Mouse (Mus musculus) forebrain, embryonic 16.5 days (tissue): ENCODE data around the gene Qrfp. TPM values are rescaled to one million over a fixed set of nuclear protein-coding genes. Genes with fewer than 3 reads are reported as not detected.

Experiments
- ATAC-seq: fragments of 200-750 bp; cut with Nextera tagmentation; 2 replicates; pipeline ENCODE4 v1.8.0; 2017; ENCODE audit warnings: mild to moderate bottlenecking, moderate library complexity
- H3K27ac ChIP-seq: fragments of 300-500 bp; sonication (generic); 2 replicates; pipeline ENCODE4 v1.5.1; 2014; ENCODE audit warnings: low read length, control low read depth
- H3K27me3 ChIP-seq: fragments of 300-500 bp; sonication (generic); replicated peaks from 2 replicates; pipeline ENCODE4 v1.6.1; 2014; ENCODE audit warnings: low read length; ENCODE audit not compliant: control insufficient read depth, insufficient read depth
- H3K36me3 ChIP-seq: fragments of 300-500 bp; sonication (generic); 2 replicates; pipeline ENCODE4 v1.6.1; 2014; ENCODE audit not compliant: control insufficient read depth, insufficient read depth
- H3K4me1 ChIP-seq: fragments of 300-500 bp; sonication (generic); replicated peaks from 2 replicates; pipeline ENCODE4 v1.6.1; 2014; ENCODE audit warnings: low read length; ENCODE audit not compliant: control insufficient read depth, insufficient read depth
- H3K4me2 ChIP-seq: fragments of 300-500 bp; sonication (generic); 2 replicates; pipeline ENCODE4 v1.6.1; 2014; ENCODE audit warnings: mild to moderate bottlenecking, low read length, control low read depth
- H3K4me3 ChIP-seq: fragments of 300-500 bp; sonication (generic); replicated peaks from 2 replicates; pipeline ENCODE4 v1.5.1; 2014; ENCODE audit warnings: mild to moderate bottlenecking, low read length, control low read depth
- H3K9ac ChIP-seq: fragments of 300-500 bp; sonication (generic); replicated peaks from 2 replicates; pipeline ENCODE4 v1.6.1; 2014; ENCODE audit warnings: low read depth, low read length, control low read depth
- H3K9me3 ChIP-seq: fragments of 300-500 bp; sonication (generic); 2 replicates; pipeline ENCODE4 v1.6.1; 2016; ENCODE audit warnings: low read length; ENCODE audit not compliant: control insufficient read depth
- WGBS: fragments of 180-500 bp; shearing (Covaris S2); extraction: QIAGEN DNeasy Blood & Tissue Kit; methylation state at CpG from one replicate; pipeline ENCODE4 v1.1.7; 2014; 5-methylcytosine and 5-hydroxymethylcytosine counted together
- polyA plus RNA-seq: library from polyadenylated mRNA; unstranded; fragments of >200 nt; fragmentation: Nextera tagmentation; extraction: Ambion mirVana; gene quantifications from 2 replicates; pipeline ENCODE4 v1.2.1, GENCODE M21; 2015

Gene Qrfp
- polyA plus RNA-seq, 1 experiment from 2014 or later = 0.06 TPM

DNA sequence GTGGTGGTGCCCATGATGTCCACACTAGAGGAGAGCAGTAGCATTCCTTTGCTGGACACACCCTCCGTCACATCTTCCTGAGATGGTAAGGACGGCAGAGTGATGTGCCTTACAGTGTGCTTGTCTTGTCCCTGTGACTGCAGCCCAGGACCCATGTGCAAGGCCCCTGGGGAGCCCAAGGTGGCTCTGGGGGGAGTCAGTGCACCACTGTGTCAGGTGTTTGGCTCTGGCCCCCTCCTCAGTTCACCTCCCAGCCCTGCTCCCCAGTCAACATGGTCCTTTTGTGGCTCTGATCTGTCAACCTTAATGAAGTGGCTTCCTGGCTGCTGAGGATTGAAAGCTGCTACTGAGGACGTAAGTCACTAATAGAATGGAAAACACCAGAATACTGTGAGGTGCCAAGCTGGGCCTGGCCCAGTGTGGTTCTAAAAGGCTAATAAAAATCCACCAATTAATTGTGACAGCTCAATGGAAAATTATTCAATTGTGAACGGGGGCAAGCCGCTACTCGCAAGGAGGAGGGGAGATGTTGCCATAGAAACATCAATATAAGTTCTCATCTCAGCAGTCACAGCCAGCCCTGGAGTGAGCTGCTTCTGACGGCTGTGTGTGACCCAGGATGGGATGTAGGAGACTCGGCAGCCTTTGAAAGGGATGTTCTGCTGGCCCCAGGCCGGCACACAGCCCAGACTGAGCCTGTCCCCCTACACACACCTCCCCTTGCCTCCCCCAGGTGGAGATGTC lies 3.6 kb downstream of the Qrfp start:
- H3K9ac ChIP-seq = no peak overlapping the region
- no peak overlapping the region for H3K4me2 ChIP-seq
- H3K27ac ChIP-seq = peak overlapping the region; percentile 39; the same call in 1 of the 2 replicates
- 12% methylated on average over 9 of the region's 9 CpGs for WGBS
- H3K27me3 ChIP-seq = no peaks in the 10 kb centered on the region
- peaks cover 12% of the 10 kb centered on the region for H3K36me3 ChIP-seq
- ATAC-seq = peak; percentile 70
- no peak overlapping the region for H3K4me3 ChIP-seq
- no peaks in the 10 kb centered on the region for H3K9me3 ChIP-seq
- peaks cover 38% of the 10 kb centered on the region for H3K4me1 ChIP-seq

DNA sequence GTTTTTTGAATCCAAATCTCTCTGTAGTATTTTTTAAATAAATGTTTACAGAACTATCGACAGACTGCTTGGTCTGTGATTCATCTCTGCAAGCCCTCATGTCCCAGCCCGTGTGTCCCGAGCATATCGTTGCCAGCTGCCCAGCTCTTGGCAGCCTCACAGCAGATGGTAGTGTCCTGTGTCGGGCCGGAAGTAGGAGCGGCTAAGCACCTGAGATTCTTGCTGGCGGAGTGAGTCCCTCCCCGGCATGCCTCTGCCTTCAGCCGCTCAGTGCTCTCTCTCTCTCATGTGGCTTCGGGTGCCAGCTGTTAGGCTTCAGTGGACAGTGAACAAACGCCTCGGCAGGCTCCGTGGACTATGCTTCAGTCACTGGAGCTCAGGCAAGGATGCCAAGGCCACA lies 6.9 kb downstream of the Qrfp start:
- Histone ChIP-seq H3K36me3 (peaks cover 24% of the 10 kb centered on the region), H3K27me3 (no peaks in the 10 kb centered on the region), H3K9me3 (no peaks in the 10 kb centered on the region), H3K27ac (no peak overlapping the region), H3K4me2 (no peak overlapping the region), H3K4me1 (peaks cover 21% of the 10 kb centered on the region), H3K9ac (no peak overlapping the region), H3K4me3 (no peak overlapping the region)
- WGBS = 86% methylated on average over 14 of the region's 14 CpGs
- no peak for ATAC-seq

DNA sequence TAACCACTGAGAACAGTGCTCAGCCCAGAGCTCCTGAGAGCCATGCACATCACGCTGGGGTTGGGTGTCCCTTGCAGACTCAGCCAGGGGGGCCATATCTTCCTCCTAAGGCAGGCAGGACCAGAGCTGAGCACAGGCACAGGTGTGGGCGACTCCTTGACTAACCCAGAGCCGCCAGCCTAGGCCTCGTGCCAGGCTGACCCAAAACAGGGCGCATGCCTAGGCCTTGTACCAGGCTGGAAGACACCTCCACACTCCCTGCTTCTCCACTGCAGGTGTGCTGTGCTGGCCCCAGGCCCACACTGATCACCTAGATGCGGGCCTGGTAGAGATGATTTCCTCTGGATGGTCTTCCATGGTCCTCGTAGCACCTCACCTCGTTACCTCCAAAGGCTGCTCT lies 7.6 kb downstream of the Qrfp start:
- H3K4me3 ChIP-seq = no peak overlapping the region
- no peak overlapping the region for H3K27ac ChIP-seq
- peaks cover 24% of the 10 kb centered on the region for H3K36me3 ChIP-seq
- H3K9me3 ChIP-seq = no peaks in the 10 kb centered on the region
- no peak overlapping the region for H3K4me2 ChIP-seq
- H3K9ac ChIP-seq = no peak overlapping the region
- peaks cover 17% of the 10 kb centered on the region for H3K4me1 ChIP-seq
- no peak for ATAC-seq
- no peaks in the 10 kb centered on the region for H3K27me3 ChIP-seq
- 90% methylated on average over 8 of the region's 8 CpGs for WGBS

DNA sequence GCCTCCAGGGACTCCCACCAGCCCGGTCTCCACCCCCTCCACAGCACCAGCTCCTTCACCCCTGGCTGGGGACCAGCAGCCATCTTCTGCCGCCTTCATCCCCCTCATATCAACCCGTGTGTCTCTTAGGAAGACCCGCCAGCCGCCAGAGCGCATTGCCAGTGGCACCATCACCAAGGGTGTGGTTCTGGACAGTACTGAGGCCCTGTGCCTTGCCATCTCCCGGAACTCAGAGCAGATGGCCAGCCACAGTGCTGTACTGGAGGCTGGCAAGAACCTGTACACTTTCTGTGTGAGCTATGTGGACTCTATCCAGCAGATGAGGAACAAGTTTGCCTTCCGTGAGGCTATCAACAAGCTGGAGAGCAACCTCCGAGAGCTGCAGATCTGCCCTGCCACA lies 9.0 kb downstream of the Qrfp start:
- Histone ChIP-seq H3K4me2 (no peak overlapping the region), H3K9me3 (no peaks in the 10 kb centered on the region), H3K36me3 (peaks cover 29% of the 10 kb centered on the region), H3K9ac (no peak overlapping the region), H3K4me3 (no peak overlapping the region), H3K4me1 (peaks cover 3% of the 10 kb centered on the region), H3K27ac (no peak overlapping the region), H3K27me3 (no peaks in the 10 kb centered on the region)
- WGBS = 83% methylated on average over 9 of the region's 9 CpGs
- no peak for ATAC-seq

DNA sequence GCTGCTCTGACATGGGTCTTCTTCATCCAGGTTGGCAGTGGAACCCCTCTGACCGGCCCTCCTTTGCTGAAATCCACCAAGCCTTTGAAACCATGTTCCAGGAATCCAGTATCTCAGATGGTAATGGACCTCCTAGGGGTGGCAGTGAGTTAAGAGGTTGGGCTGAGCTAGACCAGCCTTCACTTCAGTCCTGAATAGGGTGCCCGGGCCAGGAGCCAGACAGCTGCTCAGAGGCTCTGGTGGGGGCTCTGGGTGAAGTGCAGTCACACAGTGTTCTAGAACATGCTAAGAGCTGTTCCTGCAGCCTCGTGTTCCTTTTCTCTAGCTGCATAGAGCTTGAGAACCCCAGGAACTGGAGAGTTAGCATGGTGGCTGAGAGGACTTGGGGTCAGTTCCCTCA lies 13.4 kb downstream of the Qrfp start:
- no peak overlapping the region for H3K4me3 ChIP-seq
- WGBS = 92% methylated on average over 3 of the region's 3 CpGs
- peaks cover 28% of the 10 kb centered on the region for H3K36me3 ChIP-seq
- no peak overlapping the region for H3K9ac ChIP-seq
- H3K27me3 ChIP-seq = no peaks in the 10 kb centered on the region
- no peaks in the 10 kb centered on the region for H3K4me1 ChIP-seq
- H3K27ac ChIP-seq = no peak overlapping the region
- ATAC-seq = no peak
- H3K4me2 ChIP-seq = no peak overlapping the region
- H3K9me3 ChIP-seq = no peaks in the 10 kb centered on the region

DNA sequence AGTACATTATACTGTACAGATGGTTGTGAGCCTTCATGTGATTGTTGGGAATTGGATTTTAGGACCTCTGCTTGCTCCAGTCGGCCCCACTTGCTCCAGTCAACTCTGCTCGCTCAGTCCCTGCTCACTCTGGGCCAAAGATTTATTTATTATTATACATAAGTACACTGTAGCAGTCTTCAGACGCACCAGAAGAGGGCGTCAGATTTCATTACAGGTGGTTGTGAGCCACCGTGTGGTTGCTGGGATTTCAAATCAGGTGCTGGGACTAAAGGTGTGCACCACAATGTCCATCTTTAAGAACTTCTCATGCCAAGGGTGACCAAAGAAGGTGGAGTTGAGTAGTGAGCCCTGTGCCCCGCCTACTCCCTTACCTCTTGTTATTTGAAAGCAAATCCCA lies 17.8 kb downstream of the Qrfp start:
- Histone ChIP-seq H3K36me3 (peaks cover 19% of the 10 kb centered on the region), H3K27me3 (no peaks in the 10 kb centered on the region), H3K4me3 (no peak overlapping the region), H3K27ac (no peak overlapping the region), H3K4me1 (no peaks in the 10 kb centered on the region), H3K9ac (no peak overlapping the region), H3K4me2 (no peak overlapping the region), H3K9me3 (no peaks in the 10 kb centered on the region)
- 79% methylated on average over 6 of the region's 6 CpGs for WGBS
- ATAC-seq = no peak

DNA sequence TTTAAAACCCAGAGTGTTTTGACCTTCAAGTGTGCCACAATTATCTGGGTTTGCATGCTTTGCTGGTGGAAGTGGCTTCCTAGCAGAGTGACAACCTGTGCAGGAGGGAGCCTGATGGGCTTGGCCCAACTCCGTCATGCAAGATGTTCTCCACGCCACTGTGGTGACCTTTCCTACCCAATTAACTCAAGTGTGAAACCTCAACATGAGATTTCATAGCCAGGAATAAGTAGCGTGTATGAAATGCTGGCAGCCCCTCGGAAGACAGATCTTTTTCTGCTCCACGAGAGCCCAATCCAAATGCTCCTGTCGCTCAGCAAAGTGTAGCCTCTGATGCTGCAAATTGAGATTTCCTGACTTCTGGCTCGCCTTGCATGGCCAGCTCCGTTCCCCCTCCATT lies 19.1 kb downstream of the Qrfp start:
- no peak for ATAC-seq
- H3K36me3 ChIP-seq = peaks cover 13% of the 10 kb centered on the region

DNA sequence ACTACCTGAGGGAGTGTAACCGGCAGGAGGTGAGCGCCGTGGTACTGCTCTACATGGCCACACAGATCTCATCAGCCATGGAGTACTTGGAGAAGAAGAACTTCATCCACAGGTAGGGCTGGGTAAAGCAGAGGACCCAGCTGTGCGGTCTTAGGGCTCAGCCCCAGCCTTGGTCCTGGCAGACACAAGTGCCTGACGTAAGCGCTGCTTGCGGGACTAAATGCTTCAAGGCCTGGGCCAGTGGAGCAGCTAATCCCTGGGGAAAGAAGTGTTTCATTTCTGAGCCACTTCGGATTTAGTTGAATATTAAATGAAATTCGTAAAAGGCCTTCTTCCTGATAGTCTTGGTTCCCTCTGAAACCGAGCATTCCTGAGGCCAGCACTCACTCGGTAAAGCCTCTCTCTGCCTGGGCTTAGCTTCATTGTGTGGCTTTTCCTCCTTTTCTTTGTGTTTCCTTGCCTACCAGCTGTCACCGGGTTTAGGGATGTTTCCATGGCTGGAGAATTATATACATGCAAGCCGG lies 19.6 kb downstream of the Qrfp start:
- Histone ChIP-seq H3K4me2 (no peak overlapping the region), H3K4me3 (no peak overlapping the region), H3K27ac (no peak overlapping the region), H3K4me1 (0 out of 2 replicates have a peak, but pooled peaks cover 2% of the 10 kb centered on the region), H3K27me3 (no peaks in the 10 kb centered on the region), H3K36me3 (peaks cover 13% of the 10 kb centered on the region), H3K9ac (no peak overlapping the region), H3K9me3 (no peaks in the 10 kb centered on the region)
- WGBS = 84% methylated on average over 13 of the region's 13 CpGs
- ATAC-seq = no peak

More for the DNA sequence above, 19.1 kb downstream of the Qrfp start:
- no peak overlapping the region for H3K27ac ChIP-seq
- no peaks in the 10 kb centered on the region for H3K27me3 ChIP-seq
- no peaks in the 10 kb centered on the region for H3K9me3 ChIP-seq
- 86% methylated on average over 8 of the region's 8 CpGs for WGBS
- no peak overlapping the region for H3K9ac ChIP-seq
- no peak overlapping the region for H3K4me3 ChIP-seq
- no peak overlapping the region for H3K4me2 ChIP-seq
- H3K4me1 ChIP-seq = 0 out of 2 replicates have a peak, but pooled peaks cover 2% of the 10 kb centered on the region

DNA sequence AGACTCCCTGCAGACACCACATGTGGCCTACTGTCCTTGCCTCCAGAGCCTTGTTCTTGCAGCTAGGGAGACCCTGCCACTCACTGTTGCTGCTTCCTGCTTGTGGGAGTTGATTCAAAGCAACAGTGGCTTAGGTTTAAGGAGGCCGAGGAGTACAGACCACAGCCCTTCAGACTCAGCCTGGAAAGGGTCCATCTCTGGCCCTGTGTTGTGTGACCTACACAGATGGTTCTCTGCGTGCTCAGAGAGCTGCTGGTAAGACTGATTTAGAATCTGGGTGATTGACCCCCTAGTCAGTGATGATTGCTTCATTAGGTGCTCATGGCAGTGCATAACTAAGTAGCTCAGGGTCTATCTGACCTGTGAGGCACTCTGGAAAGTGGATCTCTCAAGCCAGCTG lies 21.2 kb downstream of the Qrfp start:
- Histone ChIP-seq H3K4me3 (no peak overlapping the region), H3K4me2 (no peak overlapping the region), H3K27ac (no peak overlapping the region), H3K9me3 (no peaks in the 10 kb centered on the region), H3K4me1 (0 out of 2 replicates have a peak, but pooled peaks cover 5% of the 10 kb centered on the region), H3K9ac (no peak overlapping the region), H3K36me3 (peaks cover 9% of the 10 kb centered on the region; the same call in 1 of the 2 replicates), H3K27me3 (no peaks in the 10 kb centered on the region)
- 81% methylated on average over 2 of the region's 2 CpGs for WGBS
- ATAC-seq = no peak
